Mouse (Mus musculus) T-helper 1 cell (primary cell): Measurements from ENCODE around the gene 2010106E10Rik.

Source experiments
- in situ Hi-C: fragments of 300-600 bp; cut with MboI, MseI; formaldehyde crosslinking; loops from one replicate; pipeline ENCODE4 v1.15.1; 2025; ENCODE audit warnings: high pct_unique_total_duplicates

The 2010106E10Rik gene

GRCm38 (mm10) chrX:112494974-112495373 lies at the start of gene 2010106E10Rik:
Gene 2010106E10Rik, plus strand, starts transcription at chrX:112495274.
- in situ Hi-C loops = no loop called here

- in situ Hi-C loops = no loop called here
These were observed 10.6 kb downstream of the 2010106E10Rik start for GRCm38 (mm10) chrX:112505651-112506050.

DNA sequence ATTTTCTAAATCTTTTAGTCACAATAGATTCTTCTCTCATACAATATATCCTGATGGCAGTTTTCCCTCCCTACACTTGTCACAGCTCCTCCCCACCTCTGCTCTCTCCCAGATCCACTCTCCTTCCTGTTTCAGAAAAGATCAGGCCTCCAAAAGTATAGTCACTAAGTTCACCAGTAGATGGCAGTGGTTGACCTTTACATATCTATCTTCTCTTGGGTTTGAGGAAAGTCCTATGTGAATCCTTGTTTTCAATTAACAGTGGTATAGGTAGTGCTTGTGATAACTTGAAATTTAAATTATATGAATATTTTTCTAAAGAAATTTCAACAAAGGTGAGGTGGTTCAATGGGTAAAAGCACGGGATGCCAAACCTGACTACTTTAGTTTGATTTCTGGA lies 29.7 kb downstream of the 2010106E10Rik start:
- in situ Hi-C loops = loop anchor here (5.0 kb wide), 1 partner anchor 378 kb away; no protein-coding TSS in a partner anchor

GRCm38 (mm10) chrX:112543115-112543514 lies 48.0 kb downstream of the 2010106E10Rik start:
- in situ Hi-C loops = no loop called here

- in situ Hi-C loops = no loop called here
These were observed 72.6 kb downstream of the 2010106E10Rik start for GRCm38 (mm10) chrX:112567716-112568115.

- in situ Hi-C loops = no loop called here
These were observed 105.6 kb downstream of the 2010106E10Rik start, which contains the start of gene Zfp711 for GRCm38 (mm10) chrX:112600511-112601305. Gene Zfp711, plus strand, starts transcription at chrX:112600526.

- in situ Hi-C loops = no loop called here
These were observed 106.4 kb downstream of the 2010106E10Rik start for GRCm38 (mm10) chrX:112601306-112602120.
